7 mouse cellular contexts compared by ENCODE assay signal in genomic region chr7:101051551-101052221, GRCm38 (mm10). TPM values are rescaled to one million over a fixed set of nuclear protein-coding genes. Genes with fewer than 3 reads are reported as not detected.
DNase-seq lines count a peak whose midpoint lies in the region; ATAC-seq lines count a peak whose summit lies in the region.

No protein-coding gene starts in this region.

- no peaks in the 10 kb centered on the region for H3K4me1 ChIP-seq in forebrain, embryonic 14.5 days (ENCODE audit: control insufficient read depth, insufficient read depth, low read length)
- H3K4me1 ChIP-seq in hindbrain, embryonic 13.5 days (replicated peaks): peaks cover 6% of the 10 kb centered on the region; the same call in 1 of the 2 replicates

- no peaks in the 10 kb centered on the region for H3K9me3 ChIP-seq in forebrain, embryonic 14.5 days (replicated peaks; ENCODE audit: control insufficient read depth, low read length)
- H3K9me3 ChIP-seq in hindbrain, embryonic 13.5 days: no peaks in the 10 kb centered on the region

- no peak overlapping the region for H3K9ac ChIP-seq in forebrain, embryonic 14.5 days (ENCODE audit: low read length)
- H3K9ac ChIP-seq in hindbrain, embryonic 13.5 days: no peak overlapping the region

- no peak overlapping the region for H3K27ac ChIP-seq in forebrain, embryonic 14.5 days (ENCODE audit: low read depth, low read length)
- no peak overlapping the region for H3K27ac ChIP-seq in hindbrain, embryonic 13.5 days

- no peak overlapping the region for H3K4me2 ChIP-seq in forebrain, embryonic 14.5 days (ENCODE audit: low read length)
- H3K4me2 ChIP-seq in hindbrain, embryonic 13.5 days: no peak overlapping the region

- 16% methylated on average over 11 of the region's 11 CpGs for WGBS in forebrain, embryonic 14.5 days
- 22% methylated on average over 11 of the region's 11 CpGs for WGBS in hindbrain, embryonic 13.5 days

- no peaks in the 10 kb centered on the region for H3K36me3 ChIP-seq in forebrain, embryonic 14.5 days (ENCODE audit: control insufficient read depth, insufficient read depth, low read length)
- H3K36me3 ChIP-seq in hindbrain, embryonic 13.5 days: no peaks in the 10 kb centered on the region

- no peaks in the 10 kb centered on the region for H3K27me3 ChIP-seq in forebrain, embryonic 14.5 days (replicated peaks; ENCODE audit: control insufficient read depth, insufficient read depth, low read length)
- no peaks in the 10 kb centered on the region for H3K27me3 ChIP-seq in hindbrain, embryonic 13.5 days

- no peak overlapping the region for H3K4me3 ChIP-seq in forebrain, embryonic 14.5 days (ENCODE audit: low read depth, low read length)
- no peak overlapping the region for H3K4me3 ChIP-seq in hindbrain, embryonic 13.5 days

- peak; percentile 66 for ATAC-seq in forebrain, embryonic 14.5 days
- ATAC-seq in hindbrain, embryonic 13.5 days (ENCODE audit: low FRiP score): peak; percentile 74
- peak; percentile 59 for ATAC-seq in megakaryocyte-erythroid progenitor cell, adult 5-6 weeks (replicated peaks; ENCODE audit: low FRiP score, low TSS enrichment, poor library complexity, severe bottlenecking)

- DNase-seq in MN1 (ENCODE audit: low spot score): peak; percentile 81
- DNase-seq in c-Kit-negative CD71-positive TER-119-positive erythroid progenitor cells, embryonic 14.5 days (ENCODE audit: low read depth, low spot score): peak; percentile 6
- peak; percentile 87 for DNase-seq in forebrain, embryonic 14.5 days (ENCODE audit: low spot score)
- DNase-seq in left cerebral cortex, adult 8-10 months (ENCODE audit: low spot score in 2 of 2): peak; percentile 16 to 22
- DNase-seq in right cerebral cortex, postnatal 10 days (ENCODE audit: low spot score in 2 of 2): peak; percentile 65 to 68

RNA-seq across cellular contexts. Expression of gene P2ry2, which starts 39.0 kb away (rescaled TPM):
- 0.08 TPM in 1 of 2 replicates, not detected in the other for polyA plus RNA-seq in forebrain, embryonic 14.5 days (2014; fragmentation: Nextera tagmentation; extraction: Ambion mirVana)
- 0.39 and 0.65 TPM in 2 replicates for polyA plus RNA-seq in hindbrain, embryonic 13.5 days (2015; fragmentation: Nextera tagmentation; extraction: Ambion mirVana)
- 1 to 10 TPM; 1.1 to 1.6 (median 1.3) TPM for total RNA-seq in left cerebral cortex, adult 8-10 months (2022)
- 0.64 and 0.70 TPM in 2 replicates for total RNA-seq in megakaryocyte-erythroid progenitor cell, adult 5-6 weeks (2014; fragmentation: Nextera tagmentation)
- total RNA-seq in megakaryocyte-erythroid progenitor cell, adult 5-6 weeks (2017): 0.28 and 2.2 TPM in 2 replicates

RNA-seq across cellular contexts. Expression of gene Fchsd2, which starts 41.0 kb away (rescaled TPM):
- polyA plus RNA-seq in forebrain, embryonic 14.5 days (2014; fragmentation: Nextera tagmentation; extraction: Ambion mirVana): 27.9 and 40.2 TPM in 2 replicates
- 35.8 and 38.6 TPM in 2 replicates for polyA plus RNA-seq in hindbrain, embryonic 13.5 days (2015; fragmentation: Nextera tagmentation; extraction: Ambion mirVana)
- 10 to 100 TPM; 44.1 to 47.7 (median 46.5) TPM for total RNA-seq in left cerebral cortex, adult 8-10 months (2022)
- total RNA-seq in megakaryocyte-erythroid progenitor cell, adult 5-6 weeks (2014; fragmentation: Nextera tagmentation): 16.2 and 19.1 TPM in 2 replicates
- 20.2 and 22.6 TPM in 2 replicates for total RNA-seq in megakaryocyte-erythroid progenitor cell, adult 5-6 weeks (2017)

Comparison
In these comparisons a context has a peak if more than half of its experiments do, and no peak if none do; other contexts are left out.
1. DNase-seq: peak in every context shown above with its lines; median percentile 87 in forebrain, embryonic 14.5 days; 81 in MN1; 66 in right cerebral cortex, postnatal 10 days; 19 in left cerebral cortex, adult 8-10 months; 6 in c-Kit-negative CD71-positive TER-119-positive erythroid progenitor cells, embryonic 14.5 days.